Mouse (Mus musculus) CD4-positive, CD25-positive, alpha-beta regulatory T cell, adult 9 weeks (primary cell): ENCODE data around the gene Rplp1. TPM values are rescaled to one million over a fixed set of nuclear protein-coding genes. Genes with fewer than 3 reads are reported as not detected.

ENCODE experiments used
- polyA plus RNA-seq: library from polyadenylated mRNA; unstranded; fragments of 100-300 nt; shearing (Covaris generic); gene quantifications from one replicate; pipeline ENCODE4 v1.2.1, GENCODE M21; 2017

The Rplp1 gene
- polyA plus RNA-seq, result 2,325 TPM

DNA sequence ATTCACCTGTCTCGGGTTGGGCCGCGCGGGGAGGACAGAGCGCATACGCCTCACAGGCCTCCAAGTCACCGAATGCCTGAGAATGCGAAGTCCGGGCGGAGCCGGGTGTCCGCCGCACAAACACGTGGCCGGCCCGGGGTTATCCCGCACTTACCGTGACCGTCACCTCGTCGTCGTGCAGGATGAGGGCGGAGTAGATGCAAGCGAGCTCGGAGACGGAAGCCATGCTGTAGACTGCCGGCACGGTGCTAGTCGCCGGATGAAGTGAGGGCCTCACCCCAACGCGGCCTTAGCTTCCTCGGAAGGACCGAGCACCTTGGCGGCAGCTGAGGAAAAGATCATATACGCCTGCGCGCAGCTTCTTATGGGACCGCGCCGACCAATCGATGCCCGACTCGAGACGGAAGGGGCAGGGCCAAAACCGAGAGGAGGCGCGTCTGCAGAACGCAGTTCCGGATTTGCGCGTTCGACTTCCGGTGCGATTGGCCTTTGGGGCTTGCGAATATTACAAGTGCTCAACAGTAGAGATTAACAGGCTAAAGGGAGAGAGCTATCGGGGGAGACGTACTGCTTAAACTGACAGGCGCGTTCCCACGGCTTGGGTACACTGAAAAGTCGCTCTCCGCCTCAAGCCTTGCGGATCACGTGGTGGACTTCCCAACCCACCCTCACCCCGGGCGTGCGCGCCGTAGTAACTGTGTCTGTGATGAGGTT is at the start of gene Rplp1:
TSS of gene Rplp1 (minus strand) at position 340 of the 714 bp plus-strand sequence.

DNA sequence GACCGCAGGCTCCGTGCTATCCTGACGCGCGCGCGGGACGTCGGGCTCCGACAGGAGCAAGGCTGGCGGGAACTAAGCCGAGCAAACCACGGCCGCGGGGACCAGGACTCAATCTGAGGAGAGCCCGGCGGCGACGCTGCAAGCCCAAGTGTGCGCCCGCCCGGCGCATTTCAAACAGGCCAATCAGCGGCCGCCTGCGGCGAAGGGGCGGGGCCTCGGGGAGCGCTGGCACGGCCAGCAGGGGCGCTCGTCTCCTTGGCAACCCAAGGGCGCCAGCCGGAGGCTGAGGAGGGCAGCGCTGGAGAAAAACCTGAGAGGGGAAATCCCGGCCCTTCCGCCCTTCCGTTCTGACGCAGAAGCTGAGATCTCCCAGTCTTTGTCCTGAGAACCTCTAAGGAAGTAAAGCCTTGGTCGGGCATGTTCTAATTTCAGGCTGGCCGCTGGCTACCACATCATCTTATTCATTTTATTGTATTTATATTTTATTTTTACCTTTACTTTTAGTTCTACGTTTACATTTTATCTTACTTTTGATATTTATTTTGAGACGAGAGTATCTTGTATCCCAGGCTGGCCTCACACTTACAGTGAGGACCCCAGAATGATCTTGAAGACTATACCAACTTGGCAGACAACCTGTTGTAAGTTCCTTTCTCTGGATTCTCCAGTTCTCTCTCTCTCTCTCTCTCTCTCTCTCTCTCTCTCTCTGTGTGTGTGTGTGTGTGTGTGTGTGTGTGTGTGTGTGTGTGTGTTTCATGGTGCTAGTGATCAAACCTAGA is 32.5 kb upstream of the Rplp1 start, which contains the start of gene Kif23:
TSS of gene Kif23 (minus strand) at position 152 of the 779 bp plus-strand sequence.

Other genes starting within 250 kb of the Rplp1 start
- gene Kif23, start 32.2 kb upstream of the Rplp1 start, polyA plus RNA-seq, result 12.1 TPM
- 0.09 TPM for gene Paqr5, start 112.3 kb upstream of the Rplp1 start, polyA plus RNA-seq
- 11.0 TPM for gene Glce, start 208.1 kb upstream of the Rplp1 start, polyA plus RNA-seq